Mouse (Mus musculus) E14TG2a.4 (cell line): ENCODE measurements around the gene Mrps27.

Experiments
- CTCF ChIP-seq: conservative IDR thresholded peaks from 2 replicates; pipeline ENCODE4 v1.5.1; 2014; ENCODE audit warnings: low read length
- NANOG ChIP-seq: IDR thresholded peaks from 2 replicates; pipeline ENCODE4 v1.6.1; 2014; ENCODE audit warnings: borderline replicate concordance, low read length, mixed read lengths

- TF ChIP-seq CTCF (no peak), NANOG (no peak)
Observed at GRCm38 (mm10) chr13:99411761-99412160, 67.2 kb downstream of the Mrps27 start.
